Mouse (Mus musculus): ENCODE measurements around the gene Cmtm8.

DNA sequence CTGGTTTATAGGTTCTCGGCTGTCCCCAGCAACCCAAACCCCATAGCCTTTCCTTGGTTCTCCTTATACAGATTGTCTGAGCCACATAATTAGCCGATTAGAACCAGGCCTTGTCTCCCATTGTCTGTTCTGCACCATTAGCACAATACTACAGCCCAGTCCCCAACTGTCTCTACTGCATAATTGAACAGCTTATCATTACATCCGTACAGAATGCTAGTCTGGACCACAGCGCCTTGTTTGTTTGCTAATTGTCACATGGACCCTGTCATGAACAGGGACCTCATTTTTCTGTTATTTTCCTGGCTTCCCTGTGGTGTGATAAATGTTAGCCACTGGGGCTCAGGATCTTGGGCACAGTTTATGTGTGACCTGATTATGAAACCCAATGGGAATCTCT lies 84.1 kb downstream of the Cmtm8 start:
- no peak for TF ChIP-seq CTCF (IDR thresholded peaks at IDR 0.05; ENCODE audit: low read depth, low read length)
- TF ChIP-seq POLR2A (IDR thresholded peaks at IDR 0.05; ENCODE audit: borderline replicate concordance, low read depth, low read length), result no peak

Data from bone marrow macrophage, adult 2 months (primary cell).